Mouse (Mus musculus) ES-E14 (cell line): Measurements from ENCODE around the gene Mnat1.

Source experiments
- CHD2 ChIP-seq: IDR thresholded peaks from 2 replicates; pipeline ENCODE4 v1.6.1; 2014; ENCODE audit warnings: mild to moderate bottlenecking, low read depth, low read length, inconsistent platforms
- HCFC1 ChIP-seq: IDR thresholded peaks from 2 replicates; pipeline ENCODE4 v1.6.1; 2012; ENCODE audit warnings: low read length, inconsistent platforms, borderline replicate concordance; ENCODE audit not compliant: insufficient read depth
- MAFK ChIP-seq: IDR thresholded peaks from 2 replicates; pipeline ENCODE4 v1.6.1; 2014; ENCODE audit warnings: mild to moderate bottlenecking, low read depth, low read length, inconsistent platforms; ENCODE audit not compliant: insufficient read depth
- ZC3H11A ChIP-seq: IDR thresholded peaks from 2 replicates; pipeline ENCODE4 v1.6.1; 2012; ENCODE audit warnings: low read depth, mild to moderate bottlenecking, inconsistent platforms, low read length, borderline replicate concordance
- ZNF384 ChIP-seq: IDR thresholded peaks from 2 replicates; pipeline ENCODE4 v1.6.1; 2012; ENCODE audit warnings: low read depth, low read length, inconsistent platforms

DNA sequence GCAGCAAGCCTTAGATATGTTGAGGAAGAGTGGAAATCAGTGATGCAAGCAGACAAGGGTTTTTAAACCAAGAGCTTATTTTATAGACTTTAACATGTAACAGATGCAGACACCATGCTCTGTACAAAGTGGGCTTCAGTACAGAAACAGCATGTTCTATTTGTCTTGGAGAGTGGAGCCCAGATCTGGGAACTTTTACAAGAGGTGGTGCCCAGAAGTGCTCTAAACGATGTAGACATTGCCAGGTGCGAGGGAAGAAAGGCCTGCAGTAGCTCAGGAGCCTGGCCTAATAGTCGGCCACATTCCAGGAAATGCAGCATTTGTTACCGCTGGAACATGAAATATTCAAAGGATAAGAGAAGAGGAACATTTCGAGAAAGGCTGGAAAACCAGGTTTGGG is 122.2 kb downstream of the Mnat1 start:
- no peak for TF ChIP-seq CHD2
- TF ChIP-seq MAFK, result no peak
- no peak for TF ChIP-seq ZC3H11A
- TF ChIP-seq HCFC1, result no peak
- TF ChIP-seq ZNF384, result no peak
